Mouse (Mus musculus) thymus, adult 2 months (tissue): Measurements from ENCODE around the gene Ndel1.

ENCODE experiments used
- CTCF ChIP-seq: fragments of 200-500 bp; IDR thresholded peaks from 2 replicates; pipeline ENCODE4 v1.5.1; 2012; ENCODE audit warnings: mild to moderate bottlenecking, control low read depth, low read length, moderate library complexity, borderline replicate concordance; ENCODE audit not compliant: control insufficient read depth, poor library complexity, insufficient read depth; ENCODE audit errors: extremely low read depth
- POLR2A ChIP-seq: fragments of 200-500 bp; IDR thresholded peaks from 2 replicates; pipeline ENCODE4 v1.6.1; 2012; ENCODE audit warnings: mild to moderate bottlenecking, low read length, control low read depth, moderate library complexity; ENCODE audit not compliant: control insufficient read depth, poor library complexity, insufficient read depth; ENCODE audit errors: extremely low read depth

DNA sequence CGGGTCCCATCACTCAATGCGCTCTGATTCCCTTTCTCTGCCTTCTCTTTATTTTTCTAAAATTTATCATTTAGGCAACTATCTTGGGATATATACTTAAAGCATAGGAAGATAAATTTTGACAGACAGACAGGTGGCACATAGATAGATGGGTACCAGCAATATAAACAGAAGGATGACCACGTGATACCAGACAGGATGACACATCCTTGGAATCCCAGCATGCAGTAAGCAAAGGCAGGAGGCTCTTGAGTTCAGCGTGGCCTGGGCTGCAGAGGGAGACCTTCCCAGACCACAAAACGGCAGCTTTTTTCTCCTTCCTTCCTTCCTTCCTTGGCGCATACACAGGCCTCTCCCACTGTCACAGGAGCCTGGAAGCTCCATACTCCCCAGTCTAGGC, 26.2 kb upstream of the Ndel1 start:
- TF ChIP-seq CTCF = no peak
- no peak for TF ChIP-seq POLR2A
